Mouse (Mus musculus) embryonic facial prominence, embryonic 15.5 days (tissue): ENCODE results near the gene 4930579G24Rik. TPM values are rescaled to one million over a fixed set of nuclear protein-coding genes. Genes with fewer than 3 reads are reported as not detected.

Source experiments
- ATAC-seq: fragments of 200-750 bp; cut with Nextera tagmentation; 2 replicates; pipeline ENCODE4 v1.8.0; 2017; ENCODE audit warnings: low read depth, moderate TSS enrichment; ENCODE audit not compliant: insufficient number of reproducible peaks, low FRiP score, low TSS enrichment
- H3K27ac ChIP-seq: fragments of 300-500 bp; sonication (generic); replicated peaks from 2 replicates; pipeline ENCODE4 v1.5.1; 2015; ENCODE audit warnings: mild to moderate bottlenecking, inconsistent platforms
- H3K27me3 ChIP-seq: fragments of 300-500 bp; sonication (generic); 2 replicates; pipeline ENCODE4 v1.6.1; 2015; ENCODE audit warnings: inconsistent platforms
- H3K36me3 ChIP-seq: fragments of 300-500 bp; sonication (generic); 2 replicates; pipeline ENCODE4 v1.6.1; 2015; ENCODE audit warnings: mild to moderate bottlenecking, inconsistent platforms
- H3K4me1 ChIP-seq: fragments of 300-500 bp; sonication (generic); 2 replicates; pipeline ENCODE4 v1.6.1; 2015; ENCODE audit warnings: inconsistent platforms
- H3K4me2 ChIP-seq: fragments of 300-500 bp; sonication (generic); replicated peaks from 2 replicates; pipeline ENCODE4 v1.6.1; 2015; ENCODE audit warnings: mild to moderate bottlenecking, inconsistent platforms
- H3K4me3 ChIP-seq: fragments of 300-500 bp; sonication (generic); replicated peaks from 2 replicates; pipeline ENCODE4 v1.5.1; 2015; ENCODE audit warnings: mild to moderate bottlenecking, inconsistent platforms
- H3K9ac ChIP-seq: fragments of 300-500 bp; sonication (generic); 2 replicates; pipeline ENCODE4 v1.6.1; 2015; ENCODE audit warnings: inconsistent platforms
- H3K9me3 ChIP-seq: fragments of 300-500 bp; sonication (generic); replicated peaks from 2 replicates; pipeline ENCODE4 v1.6.1; 2016; ENCODE audit warnings: inconsistent platforms
- WGBS: fragments of 180-500 bp; shearing (Covaris S2); methylation state at CpG from one replicate; pipeline ENCODE4 v1.1.7; 2015; 5-methylcytosine and 5-hydroxymethylcytosine counted together
- polyA plus RNA-seq: library from polyadenylated mRNA; unstranded; fragments of >200 nt; fragmentation: Nextera tagmentation; extraction: Ambion mirVana; gene quantifications from 2 replicates; pipeline ENCODE4 v1.2.1, GENCODE M21; 2015

The 4930579G24Rik gene
- polyA plus RNA-seq = 31.9 and 34.8 TPM in 2 replicates

DNA sequence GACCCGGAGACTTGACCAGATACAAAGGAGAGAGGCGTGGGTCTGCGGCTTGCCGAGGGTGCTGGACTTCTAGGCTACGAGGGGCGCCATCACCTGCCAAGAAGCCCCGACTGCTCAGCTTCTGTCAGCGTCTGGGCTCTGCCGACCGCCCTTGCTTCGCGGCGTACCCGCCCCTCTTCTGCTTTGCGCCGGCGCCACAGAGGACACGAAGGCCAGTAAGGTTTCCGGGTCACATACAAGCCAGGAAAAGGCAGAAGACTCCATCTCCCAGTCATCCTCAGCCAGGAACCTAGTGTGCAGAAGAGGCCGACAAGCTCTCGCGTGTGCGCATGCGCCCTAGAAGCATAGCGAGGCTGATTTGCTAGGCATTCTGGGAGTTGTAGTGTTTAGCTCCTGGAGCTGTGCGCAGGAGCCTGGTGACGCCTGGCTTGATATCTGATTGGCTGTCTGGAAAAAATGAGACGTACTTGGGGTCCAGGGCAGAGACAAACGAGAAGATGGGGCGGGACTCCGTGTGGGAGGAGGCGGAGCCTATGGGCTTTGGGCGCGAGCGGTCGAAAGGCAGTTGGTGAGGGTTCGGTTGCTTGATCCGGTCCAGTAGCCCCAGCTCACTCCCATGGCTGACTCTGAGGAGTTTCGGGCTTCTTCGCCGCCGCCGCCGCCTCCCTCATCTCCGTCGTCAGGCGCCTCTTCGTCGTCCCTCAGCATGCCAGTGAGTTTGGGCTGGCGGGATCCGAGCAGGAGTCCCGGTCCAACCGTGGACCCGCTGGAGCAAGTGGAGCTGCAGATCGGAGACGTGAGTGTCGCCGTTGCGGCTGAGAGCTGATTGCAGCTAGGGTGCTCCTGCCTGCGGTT, at the start of gene 4930579G24Rik:
TSS of gene 4930579G24Rik (plus strand) at position 519 of the 855 bp plus-strand sequence.
- under 1% methylated on average over 60 of the region's 60 CpGs for WGBS
- H3K36me3 ChIP-seq = peaks cover 23% of the 10 kb centered on the region
- H3K4me2 ChIP-seq = peak within 1 kb of the TSS; percentile 75
- 0 out of 2 replicates have a peak, but pooled peaks cover 5% of the 10 kb centered on the region for H3K9me3 ChIP-seq
- peak within 1 kb of the TSS; percentile 79 for H3K4me3 ChIP-seq
- H3K27ac ChIP-seq = peak within 1 kb of the TSS; percentile 90
- peaks cover 8% of the 10 kb centered on the region; the same call in 1 of the 2 replicates for H3K4me1 ChIP-seq
- peak within 1 kb of the TSS; percentile 70 for H3K9ac ChIP-seq
- ATAC-seq = peak; percentile 99
- no peaks in the 10 kb centered on the region for H3K27me3 ChIP-seq

DNA sequence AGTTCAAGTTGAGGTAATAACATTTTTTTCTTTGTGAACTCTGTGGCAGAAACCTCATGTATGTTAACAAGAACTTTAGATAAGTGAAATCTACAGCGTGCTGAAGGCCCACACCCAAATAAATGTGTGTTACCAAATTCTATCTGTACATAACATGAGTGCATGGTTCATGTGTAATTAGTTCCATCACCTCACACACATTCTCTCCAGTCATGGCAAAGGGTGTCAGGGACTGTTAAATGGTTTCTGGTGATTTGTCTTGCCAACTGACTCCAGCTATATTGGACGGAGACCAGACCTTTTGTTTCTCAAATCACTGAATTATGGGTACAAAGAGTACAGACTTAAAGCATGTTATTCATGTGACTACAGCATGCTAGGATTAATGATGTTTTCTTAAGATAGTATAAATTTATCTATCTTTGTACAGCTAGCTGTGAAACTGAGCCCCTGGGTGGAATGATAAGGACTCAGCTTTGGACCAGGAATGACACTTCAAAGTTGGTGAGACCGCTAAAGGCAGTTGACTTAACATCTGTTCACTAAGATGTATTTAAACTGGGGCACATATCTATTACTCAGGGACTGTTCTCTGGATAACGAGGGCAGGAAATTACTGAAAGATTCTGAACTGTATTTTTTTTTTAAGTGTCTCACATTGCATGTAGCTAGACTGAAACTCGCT, 48.8 kb upstream of the 4930579G24Rik start:
- ATAC-seq = no peak
- no peaks in the 10 kb centered on the region for H3K36me3 ChIP-seq
- no peak overlapping the region for H3K4me3 ChIP-seq
- H3K9ac ChIP-seq = no peak overlapping the region
- no peak overlapping the region for H3K4me2 ChIP-seq
- no peaks in the 10 kb centered on the region for H3K27me3 ChIP-seq
- WGBS = 72% methylated on average over 5 of the region's 5 CpGs
- no peaks in the 10 kb centered on the region for H3K9me3 ChIP-seq
- H3K27ac ChIP-seq = no peak overlapping the region
- H3K4me1 ChIP-seq = 0 out of 2 replicates have a peak, but pooled peaks cover 4% of the 10 kb centered on the region

- Histone ChIP-seq H3K36me3 (no peaks in the 10 kb centered on the region), H3K4me3 (no peak overlapping the region), H3K4me2 (no peak overlapping the region), H3K9ac (no peak overlapping the region), H3K27ac (no peak overlapping the region), H3K9me3 (no peaks in the 10 kb centered on the region), H3K27me3 (no peaks in the 10 kb centered on the region), H3K4me1 (no peaks in the 10 kb centered on the region)
- peak; percentile 76 for ATAC-seq
- WGBS = 4% methylated on average over 6 of the region's 6 CpGs
These were observed 42.1 kb upstream of the 4930579G24Rik start for GRCm38 (mm10) chr3:79586804-79587203.

DNA sequence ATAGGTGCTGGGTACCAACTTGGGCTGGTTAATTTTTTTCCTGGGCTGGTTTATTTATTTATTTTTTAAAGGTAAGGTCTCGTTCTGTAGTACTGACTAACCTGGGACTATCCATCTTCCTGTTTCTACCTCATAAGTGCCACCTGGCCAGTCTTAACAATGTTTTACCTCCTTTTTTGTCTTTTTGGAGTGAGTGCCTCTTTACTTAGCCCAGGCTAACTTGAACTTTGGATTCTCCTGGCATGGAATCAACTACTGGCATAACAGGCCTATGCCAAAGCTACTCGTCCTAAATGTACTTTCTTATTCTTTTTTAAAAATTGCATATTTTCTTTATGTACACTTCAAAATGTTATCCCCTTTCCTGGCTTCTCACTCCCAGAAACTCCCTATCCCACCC, 39.2 kb upstream of the 4930579G24Rik start:
- no peak for ATAC-seq
- no peaks in the 10 kb centered on the region for H3K9me3 ChIP-seq

DNA sequence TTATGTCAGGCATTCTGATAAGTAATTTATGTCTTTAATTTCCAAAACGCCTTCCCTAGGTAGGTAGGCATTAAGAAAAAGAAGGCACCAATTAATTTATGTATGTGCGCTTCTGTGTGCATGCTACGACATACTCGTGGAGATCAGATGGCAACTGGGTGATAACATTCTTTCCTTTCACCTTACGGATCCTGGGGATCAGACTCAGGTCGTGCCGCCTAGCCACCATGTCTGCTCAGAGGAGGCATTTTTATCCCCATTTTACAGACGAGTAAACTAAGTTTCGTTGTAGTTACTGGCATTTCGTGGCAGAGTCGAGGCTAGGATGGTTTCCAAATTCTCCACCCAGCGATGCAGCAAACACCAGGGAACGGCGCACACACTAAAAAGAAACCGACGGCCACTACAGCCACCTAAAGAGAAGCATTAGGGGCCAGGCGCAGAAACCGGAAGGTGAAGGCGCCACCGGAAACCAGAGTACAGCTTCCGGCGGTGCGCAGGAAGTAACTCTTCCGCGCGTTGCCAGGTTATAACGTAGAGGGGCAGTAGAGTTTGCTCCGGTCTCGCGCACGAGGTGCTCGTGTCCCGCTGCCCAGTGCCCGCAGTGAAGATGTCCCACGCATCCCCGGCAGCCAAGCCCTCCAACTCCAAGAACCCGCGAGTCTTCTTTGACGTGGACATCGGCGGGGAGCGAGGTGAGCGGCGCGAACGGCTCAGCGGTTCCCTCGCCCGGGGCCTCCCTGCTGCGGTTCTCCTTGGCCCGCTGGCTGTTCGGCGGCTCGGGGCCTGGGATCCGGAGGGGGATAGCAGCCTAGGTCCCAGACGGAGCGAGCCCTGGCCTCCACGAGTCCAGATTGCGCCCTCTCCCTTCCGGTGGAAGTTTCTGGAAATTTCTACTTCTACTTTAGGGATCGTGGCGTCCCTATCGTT, 37.8 kb upstream of the 4930579G24Rik start, which contains the start of gene Ppid:
TSS of gene Ppid (plus strand) at position 480 of the 930 bp plus-strand sequence.
- peak within 1 kb of the TSS; percentile 94 for H3K4me3 ChIP-seq
- peak within 1 kb of the TSS; percentile 91 for H3K27ac ChIP-seq
- ATAC-seq = peak; percentile 85
- WGBS = 2% methylated on average over 63 of the region's 63 CpGs
- H3K9ac ChIP-seq = peak within 1 kb of the TSS; percentile 83
- H3K9me3 ChIP-seq = no peaks in the 10 kb centered on the region
- H3K4me1 ChIP-seq = peaks cover 11% of the 10 kb centered on the region
- H3K36me3 ChIP-seq = peaks cover 15% of the 10 kb centered on the region
- no peaks in the 10 kb centered on the region for H3K27me3 ChIP-seq
- H3K4me2 ChIP-seq = peak within 1 kb of the TSS; percentile 58

More for the DNA sequence above, 39.2 kb upstream of the 4930579G24Rik start:
- no peak overlapping the region for H3K27ac ChIP-seq
- H3K4me2 ChIP-seq = no peak overlapping the region
- peaks cover 11% of the 10 kb centered on the region for H3K4me1 ChIP-seq
- no peak overlapping the region for H3K4me3 ChIP-seq
- WGBS = 78% methylated on average over 2 of the region's 2 CpGs
- no peaks in the 10 kb centered on the region for H3K27me3 ChIP-seq
- H3K36me3 ChIP-seq = 0 out of 2 replicates have a peak, but pooled peaks cover 3% of the 10 kb centered on the region
- no peak overlapping the region for H3K9ac ChIP-seq

- H3K4me3 ChIP-seq = peak overlapping the region; percentile 94
- H3K27me3 ChIP-seq = no peaks in the 10 kb centered on the region
- H3K9ac ChIP-seq = peak overlapping the region; percentile 83
- H3K4me1 ChIP-seq = peaks cover 11% of the 10 kb centered on the region
- H3K36me3 ChIP-seq = peaks cover 22% of the 10 kb centered on the region
- peak overlapping the region; percentile 58 for H3K4me2 ChIP-seq
- H3K27ac ChIP-seq = peak overlapping the region; percentile 91
- no peak for ATAC-seq
- no peaks in the 10 kb centered on the region for H3K9me3 ChIP-seq
- 4% methylated on average over 15 of the region's 15 CpGs for WGBS
These were observed 36.9 kb upstream of the 4930579G24Rik start for GRCm38 (mm10) chr3:79591793-79592471.

DNA sequence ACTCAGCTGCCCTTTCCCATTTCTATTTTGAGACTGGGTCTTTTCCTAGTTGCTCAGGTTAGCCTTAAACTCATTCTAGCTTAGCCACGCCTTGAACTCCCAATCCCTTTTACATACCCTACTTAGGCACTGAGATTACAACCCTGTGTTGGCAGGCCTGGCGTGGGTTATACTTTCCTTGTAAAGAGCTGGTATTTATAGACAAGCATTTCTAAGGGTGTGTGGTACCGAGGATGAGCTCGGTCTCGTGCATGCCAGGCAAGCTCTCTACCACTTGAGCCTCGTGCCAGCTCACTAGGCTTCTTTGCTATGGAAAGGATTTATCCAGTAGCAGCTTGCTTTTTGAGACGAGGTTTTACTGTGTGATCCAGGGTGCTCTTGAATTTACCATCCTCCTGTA, 33.4 kb upstream of the 4930579G24Rik start:
- WGBS = 87% methylated on average over 7 of the region's 7 CpGs
- no peak overlapping the region for H3K9ac ChIP-seq
- H3K4me3 ChIP-seq = no peak overlapping the region
- no peak overlapping the region for H3K4me2 ChIP-seq
- peaks cover 50% of the 10 kb centered on the region for H3K36me3 ChIP-seq
- ATAC-seq = no peak
- H3K27ac ChIP-seq = no peak overlapping the region
- peaks cover 11% of the 10 kb centered on the region for H3K4me1 ChIP-seq
- no peaks in the 10 kb centered on the region for H3K27me3 ChIP-seq
- H3K9me3 ChIP-seq = no peaks in the 10 kb centered on the region

DNA sequence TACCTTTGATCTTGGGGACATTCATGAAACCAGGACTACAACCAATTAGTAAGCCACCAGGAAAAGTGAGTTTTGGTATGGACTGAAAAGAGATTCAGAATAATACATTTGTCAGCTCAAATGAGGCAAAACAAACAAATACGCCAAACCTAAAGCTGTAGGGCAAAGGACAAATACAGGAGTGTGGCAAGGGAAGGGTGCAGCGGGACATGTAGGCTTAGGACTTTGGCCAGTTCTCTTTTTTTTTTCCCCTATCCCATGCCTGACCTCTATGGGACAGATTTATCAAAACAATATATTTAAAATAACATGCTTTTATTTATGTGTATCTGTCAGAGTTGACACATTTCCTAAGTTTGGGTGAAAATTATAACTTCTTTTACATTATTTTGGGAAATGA, 19.0 kb upstream of the 4930579G24Rik start:
- H3K4me3 ChIP-seq = no peak overlapping the region
- H3K27ac ChIP-seq = no peak overlapping the region
- no peak overlapping the region for H3K9ac ChIP-seq
- H3K9me3 ChIP-seq = no peaks in the 10 kb centered on the region
- peaks cover 39% of the 10 kb centered on the region for H3K36me3 ChIP-seq
- WGBS = 93% methylated on average over 2 of the region's 2 CpGs
- no peak overlapping the region for H3K4me2 ChIP-seq
- H3K27me3 ChIP-seq = no peaks in the 10 kb centered on the region
- H3K4me1 ChIP-seq = no peaks in the 10 kb centered on the region
- no peak for ATAC-seq

GRCm38 (mm10) chr3:79627484-79628181, 1.2 kb upstream of the 4930579G24Rik start:
- H3K9me3 ChIP-seq = no peaks in the 10 kb centered on the region
- peak overlapping the region; percentile 78; the same call in 1 of the 2 replicates for H3K27ac ChIP-seq
- H3K27me3 ChIP-seq = no peaks in the 10 kb centered on the region
- peaks cover 16% of the 10 kb centered on the region for H3K36me3 ChIP-seq
- peaks cover 8% of the 10 kb centered on the region; the same call in 1 of the 2 replicates for H3K4me1 ChIP-seq
- peak overlapping the region; percentile 79 for H3K4me3 ChIP-seq
- no peak for ATAC-seq
- 24% methylated on average over 10 of the region's 10 CpGs for WGBS
- H3K9ac ChIP-seq = peak overlapping the region; percentile 68
- H3K4me2 ChIP-seq = peak overlapping the region; percentile 75

- H3K4me3 ChIP-seq = peak overlapping the region; percentile 79
- H3K27ac ChIP-seq = peak overlapping the region; percentile 78
- ATAC-seq = no peak
- H3K4me1 ChIP-seq = peaks cover 8% of the 10 kb centered on the region; the same call in 1 of the 2 replicates
- 0 out of 2 replicates have a peak, but pooled peaks cover 2% of the 10 kb centered on the region for H3K9me3 ChIP-seq
- WGBS = 0% methylated on average over 9 of the region's 9 CpGs
- peak overlapping the region; percentile 75 for H3K4me2 ChIP-seq
- peaks cover 18% of the 10 kb centered on the region for H3K36me3 ChIP-seq
- H3K27me3 ChIP-seq = no peaks in the 10 kb centered on the region
- H3K9ac ChIP-seq = peak overlapping the region; percentile 68
These were observed 708 bp upstream of the 4930579G24Rik start for GRCm38 (mm10) chr3:79628182-79628560.
